In genomic region chr10:74966850-74967451, GRCm38 (mm10) we compare ENCODE assay signal across 8 mouse cellular contexts. TPM values are rescaled to one million over a fixed set of nuclear protein-coding genes. Genes with fewer than 3 reads are reported as not detected.
DNase-seq lines count a peak whose midpoint lies in the region; ATAC-seq lines count a peak whose summit lies in the region.

Gnaz (plus strand) TSS chr10:74967177.

- peaks cover 2% of the 10 kb centered on the region; the same call in 1 of the 2 replicates for H3K4me1 ChIP-seq in brown adipose tissue, adult 24 weeks (ENCODE audit: control insufficient read depth, insufficient read depth, insufficient read length, low read length)
- peaks cover 3% of the 10 kb centered on the region; the same call in 1 of the 2 replicates for H3K4me1 ChIP-seq in forebrain, embryonic 11.5 days (replicated peaks; ENCODE audit: control insufficient read depth, insufficient read depth, low read length)
- H3K4me1 ChIP-seq in heart, embryonic 15.5 days (replicated peaks), result peaks cover 13% of the 10 kb centered on the region
- H3K4me1 ChIP-seq in liver, embryonic 12.5 days, result peaks cover 14% of the 10 kb centered on the region
- H3K4me1 ChIP-seq in stomach, embryonic 14.5 days (ENCODE audit: control insufficient read depth, insufficient read depth, low read length), result peaks cover 12% of the 10 kb centered on the region; the same call in 1 of the 2 replicates

- no peaks in the 10 kb centered on the region for H3K36me3 ChIP-seq in forebrain, embryonic 11.5 days (ENCODE audit: control insufficient read depth, insufficient read depth, low read length)
- H3K36me3 ChIP-seq in heart, embryonic 15.5 days, result no peaks in the 10 kb centered on the region
- H3K36me3 ChIP-seq in liver, embryonic 12.5 days, result no peaks in the 10 kb centered on the region
- H3K36me3 ChIP-seq in stomach, embryonic 14.5 days (ENCODE audit: control insufficient read depth, insufficient read depth, low read length), result no peaks in the 10 kb centered on the region

- H3K27me3 ChIP-seq in forebrain, embryonic 11.5 days (ENCODE audit: control insufficient read depth, insufficient read depth, low read length), result peaks cover 3% of the 10 kb centered on the region
- peaks cover 47% of the 10 kb centered on the region for H3K27me3 ChIP-seq in heart, embryonic 15.5 days
- H3K27me3 ChIP-seq in liver, embryonic 12.5 days (replicated peaks), result peaks cover 69% of the 10 kb centered on the region
- H3K27me3 ChIP-seq in stomach, embryonic 14.5 days (ENCODE audit: control insufficient read depth, insufficient read depth, low read length), result no peaks in the 10 kb centered on the region

- WGBS in forebrain, embryonic 11.5 days, result under 1% methylated on average over 59 of the region's 83 CpGs
- WGBS in heart, embryonic 15.5 days, result under 1% methylated on average over 67 of the region's 83 CpGs
- under 1% methylated on average over 63 of the region's 83 CpGs for WGBS in liver, embryonic 12.5 days (ENCODE audit: insufficient replicate concordance)
- WGBS in stomach, embryonic 14.5 days, result 0% methylated on average over 66 of the region's 83 CpGs

- peak within 1 kb of the TSS; percentile 98 for H3K4me2 ChIP-seq in forebrain, embryonic 11.5 days (ENCODE audit: low read depth, low read length, severe bottlenecking)
- peak within 1 kb of the TSS; percentile 98 for H3K4me2 ChIP-seq in heart, embryonic 15.5 days
- peak within 1 kb of the TSS; percentile 85 for H3K4me2 ChIP-seq in liver, embryonic 12.5 days
- peak within 1 kb of the TSS; percentile 96 for H3K4me2 ChIP-seq in stomach, embryonic 14.5 days (replicated peaks; ENCODE audit: low read depth, low read length)

- peak; percentile 97 for ATAC-seq in forebrain, embryonic 11.5 days (replicated peaks; ENCODE audit: low FRiP score)
- ATAC-seq in heart, embryonic 15.5 days (replicated peaks; ENCODE audit: insufficient number of reproducible peaks, insufficient read depth, low FRiP score, low read depth), result peak; percentile 93
- peak; percentile 90 for ATAC-seq in liver, embryonic 12.5 days
- ATAC-seq in stomach, embryonic 14.5 days (ENCODE audit: insufficient number of reproducible peaks, insufficient read depth, low FRiP score, low read depth), result peak; percentile 96

- H3K27ac ChIP-seq in brown adipose tissue, adult 24 weeks (replicated peaks; ENCODE audit: low read depth, low read length), result no peak within 1 kb of the TSS
- no peak within 1 kb of the TSS for H3K27ac ChIP-seq in forebrain, embryonic 11.5 days (ENCODE audit: low read depth, low read length)
- no peak within 1 kb of the TSS for H3K27ac ChIP-seq in heart, embryonic 15.5 days
- no peak within 1 kb of the TSS for H3K27ac ChIP-seq in liver, embryonic 12.5 days
- H3K27ac ChIP-seq in stomach, embryonic 14.5 days (ENCODE audit: low read length), result no peak within 1 kb of the TSS

- DNase-seq in CD4-positive helper T cell, adult 2 months (ENCODE audit: low read depth, low spot score), result peak; percentile 88
- peak; percentile 98 for DNase-seq in forebrain, embryonic 11.5 days (ENCODE audit: low spot score)
- peak; percentile 98 for DNase-seq in kidney, postnatal 14 days
- peak; percentile 73 to 82 for DNase-seq in natural killer cell, adult 2 months (ENCODE audit: low spot score in 2 of 2)

- H3K9ac ChIP-seq in forebrain, embryonic 11.5 days (ENCODE audit: low read length), result peak within 1 kb of the TSS; percentile 65
- H3K9ac ChIP-seq in heart, embryonic 15.5 days, result peak within 1 kb of the TSS; percentile 55
- peak within 1 kb of the TSS; percentile 58 for H3K9ac ChIP-seq in liver, embryonic 12.5 days
- H3K9ac ChIP-seq in stomach, embryonic 14.5 days (replicated peaks; ENCODE audit: low read depth, low read length), result peak within 1 kb of the TSS; percentile 36; the same call in 1 of the 2 replicates

- peak within 1 kb of the TSS; percentile 56 for H3K4me3 ChIP-seq in brown adipose tissue, adult 24 weeks (ENCODE audit: insufficient read depth, low read depth, low read length)
- H3K4me3 ChIP-seq in forebrain, embryonic 11.5 days (ENCODE audit: low read depth, low read length), result peak within 1 kb of the TSS; percentile 67
- H3K4me3 ChIP-seq in heart, embryonic 15.5 days, result peak within 1 kb of the TSS; percentile 63
- H3K4me3 ChIP-seq in liver, embryonic 12.5 days, result peak within 1 kb of the TSS; percentile 60
- H3K4me3 ChIP-seq in stomach, embryonic 14.5 days (ENCODE audit: low read depth, low read length), result peak within 1 kb of the TSS; percentile 56

- no peaks in the 10 kb centered on the region for H3K9me3 ChIP-seq in forebrain, embryonic 11.5 days (ENCODE audit: control insufficient read depth, low read length)
- no peaks in the 10 kb centered on the region for H3K9me3 ChIP-seq in heart, embryonic 15.5 days (replicated peaks)
- no peaks in the 10 kb centered on the region for H3K9me3 ChIP-seq in liver, embryonic 12.5 days (replicated peaks)
- H3K9me3 ChIP-seq in stomach, embryonic 14.5 days (ENCODE audit: control insufficient read depth, low read depth, low read length), result no peaks in the 10 kb centered on the region

RNA-seq across cellular contexts. Expression of gene Gnaz, which starts in this region (rescaled TPM):
- polyA plus RNA-seq in brown adipose tissue, adult 24 weeks (2012; ENCODE audit: insufficient read depth, insufficient read length, missing spikeins), result not detected in 2 replicates
- 10.2 and 10.8 TPM in 2 replicates for polyA plus RNA-seq in forebrain, embryonic 11.5 days (2014; fragmentation: Nextera tagmentation; extraction: Ambion mirVana)
- polyA plus RNA-seq in heart, embryonic 15.5 days (2015; fragmentation: Nextera tagmentation; extraction: Ambion mirVana), result 1.2 and 1.7 TPM in 2 replicates
- polyA plus RNA-seq in liver, embryonic 12.5 days (2016; fragmentation: Nextera tagmentation; extraction: Ambion mirVana), result 9.0 and 9.6 TPM in 2 replicates
- polyA plus RNA-seq in stomach, embryonic 14.5 days (2014; fragmentation: Nextera tagmentation; extraction: Ambion mirVana), result 4.8 and 6.1 TPM in 2 replicates
